Mouse (Mus musculus) G1E (cell line): ENCODE measurements around the gene Usp36.

Experiments used
- CTCF ChIP-seq: IDR thresholded peaks from 2 replicates; pipeline ENCODE4 v1.5.1; 2012; ENCODE audit warnings: low read depth, low read length, inconsistent platforms, mixed read lengths
- GATA1 ChIP-seq: IDR thresholded peaks from 2 replicates; pipeline ENCODE4 v1.6.1; 2012; ENCODE audit warnings: borderline replicate concordance, low read length, inconsistent platforms, mixed read lengths
- POLR2AphosphoS5 ChIP-seq: IDR thresholded peaks from 2 replicates; pipeline ENCODE4 v1.6.1; 2012; ENCODE audit warnings: low read depth, low read length, inconsistent platforms; ENCODE audit not compliant: insufficient replicate concordance
- TAL1 ChIP-seq: conservative IDR thresholded peaks from 2 replicates; pipeline ENCODE4 v1.6.1; 2012; ENCODE audit warnings: low read depth, low read length, inconsistent platforms, mixed read lengths

DNA sequence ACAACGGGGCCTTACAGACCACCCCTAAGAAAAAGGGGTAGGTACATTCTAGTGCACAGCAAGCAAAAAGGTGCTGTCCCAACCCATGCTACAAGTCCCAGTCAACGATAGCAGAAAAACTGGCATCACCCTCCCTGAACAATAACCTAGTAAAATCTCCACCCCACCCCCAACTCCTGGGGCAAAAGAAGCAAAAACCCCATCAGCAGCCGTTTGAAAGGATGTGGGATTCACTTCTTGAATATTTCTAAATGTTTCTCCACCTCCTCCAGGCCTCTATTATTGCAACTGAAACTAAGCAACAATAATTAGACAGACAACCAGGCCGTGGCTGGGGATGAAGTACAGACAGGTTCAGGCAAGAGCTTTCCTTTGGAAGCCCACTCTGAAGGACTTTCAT lies 49.7 kb downstream of the Usp36 start:
- TF ChIP-seq CTCF = no peak
- no peak for TF ChIP-seq GATA1
- TF ChIP-seq TAL1 = no peak
- TF ChIP-seq POLR2AphosphoS5 = no peak
